Mouse (Mus musculus) spleen, adult 2 months (tissue): ENCODE data around the gene Sirpb1c.
"Not testable (repeated sequence)": the region's sequence is repeated elsewhere in the genome, so short reads cannot be mapped to it uniquely, and the experiment has no call there.

Source experiments
- CTCF ChIP-seq: fragments of 200-500 bp; IDR thresholded peaks from 2 replicates; pipeline ENCODE4 v1.5.1; 2011; ENCODE audit warnings: mild to moderate bottlenecking, inconsistent platforms; ENCODE audit not compliant: insufficient read depth, insufficient read length, insufficient replicate concordance; ENCODE audit errors: extremely low read depth
- POLR2A ChIP-seq: fragments of 200-500 bp; IDR thresholded peaks from 2 replicates; pipeline ENCODE4 v1.6.1; 2011; ENCODE audit warnings: low read depth, low read length, inconsistent platforms

GRCm38 (mm10) chr3:15855773-15856172, 7.4 kb upstream of the Sirpb1c start:
- TF ChIP-seq CTCF, POLR2A: not testable (repeated sequence)
